Mouse (Mus musculus): ENCODE measurements around the gene E2f1. TPM values are rescaled to one million over a fixed set of nuclear protein-coding genes. Genes with fewer than 3 reads are reported as not detected.

The E2f1 gene
- total RNA-seq, 2 experiments from 2014 or later: 4.4 to 4.7 TPM

GRCm38 (mm10) chr2:154583906-154584872, 14.5 kb upstream of the E2f1 start:
- peak; percentile 95 to 97 for DNase-seq (ENCODE audit: low spot score in 2 of 2)

GRCm38 (mm10) chr2:154581421-154581820, 11.7 kb upstream of the E2f1 start:
- DNase-seq (ENCODE audit: low spot score in 2 of 2): no peak

GRCm38 (mm10) chr2:154580586-154580985, 10.9 kb upstream of the E2f1 start:
- DNase-seq (ENCODE audit: low spot score in 2 of 2): no peak

- no peak for DNase-seq (ENCODE audit: low spot score in 2 of 2)
Observed at GRCm38 (mm10) chr2:154577744-154578067, 8.0 kb upstream of the E2f1 start.

GRCm38 (mm10) chr2:154576876-154577743, 7.4 kb upstream of the E2f1 start:
- no peak for DNase-seq (ENCODE audit: low spot score in 2 of 2)

GRCm38 (mm10) chr2:154574271-154574670, 4.6 kb upstream of the E2f1 start:
- no peak for DNase-seq (ENCODE audit: low spot score in 2 of 2)

GRCm38 (mm10) chr2:154572996-154573395, 3.3 kb upstream of the E2f1 start:
- DNase-seq (ENCODE audit: low spot score in 2 of 2): no peak

- peak in 1 of 2 experiments; percentile 34 for DNase-seq (ENCODE audit: low spot score in 2 of 2)
Observed at GRCm38 (mm10) chr2:154571976-154572375, 2.3 kb upstream of the E2f1 start.

GRCm38 (mm10) chr2:154571266-154571665, 1.6 kb upstream of the E2f1 start:
- DNase-seq (ENCODE audit: low spot score in 2 of 2): no peak

- no peak for DNase-seq (ENCODE audit: low spot score in 2 of 2)
Observed at GRCm38 (mm10) chr2:154570666-154571065, 974 bp upstream of the E2f1 start.

- peak in 1 of 2 experiments; percentile 36 for DNase-seq (ENCODE audit: low spot score in 2 of 2)
Observed at GRCm38 (mm10) chr2:154569071-154569748, 482 bp downstream of the E2f1 start.

- DNase-seq (ENCODE audit: low spot score in 2 of 2): no peak
Observed at GRCm38 (mm10) chr2:154568329-154569070, 1.2 kb downstream of the E2f1 start.

- DNase-seq (ENCODE audit: low spot score in 2 of 2): no peak
Observed at GRCm38 (mm10) chr2:154567766-154568165, 1.9 kb downstream of the E2f1 start.

- DNase-seq (ENCODE audit: low spot score in 2 of 2): no peak
Observed at GRCm38 (mm10) chr2:154566641-154567040, 3.1 kb downstream of the E2f1 start.

- no peak for DNase-seq (ENCODE audit: low spot score in 2 of 2)
Observed at GRCm38 (mm10) chr2:154565562-154565961, 4.1 kb downstream of the E2f1 start.

- no peak for DNase-seq (ENCODE audit: low spot score in 2 of 2)
Observed at GRCm38 (mm10) chr2:154563612-154564170, 6.0 kb downstream of the E2f1 start.

GRCm38 (mm10) chr2:154558264-154559039, 11.2 kb downstream of the E2f1 start, which contains the start of gene Necab3:
Gene Necab3, minus strand, starts transcription at chr2:154558890.
- DNase-seq (ENCODE audit: low spot score in 2 of 2): peak in 1 of 2 experiments; percentile 63

GRCm38 (mm10) chr2:154557184-154557832, 12.4 kb downstream of the E2f1 start:
- no peak for DNase-seq (ENCODE audit: low spot score in 2 of 2)

GRCm38 (mm10) chr2:154555235-154555634, 14.5 kb downstream of the E2f1 start:
- DNase-seq (ENCODE audit: low spot score in 2 of 2): no peak
